Mouse (Mus musculus): Measurements from ENCODE around the gene Olfr530.

Gene Olfr530

DNA sequence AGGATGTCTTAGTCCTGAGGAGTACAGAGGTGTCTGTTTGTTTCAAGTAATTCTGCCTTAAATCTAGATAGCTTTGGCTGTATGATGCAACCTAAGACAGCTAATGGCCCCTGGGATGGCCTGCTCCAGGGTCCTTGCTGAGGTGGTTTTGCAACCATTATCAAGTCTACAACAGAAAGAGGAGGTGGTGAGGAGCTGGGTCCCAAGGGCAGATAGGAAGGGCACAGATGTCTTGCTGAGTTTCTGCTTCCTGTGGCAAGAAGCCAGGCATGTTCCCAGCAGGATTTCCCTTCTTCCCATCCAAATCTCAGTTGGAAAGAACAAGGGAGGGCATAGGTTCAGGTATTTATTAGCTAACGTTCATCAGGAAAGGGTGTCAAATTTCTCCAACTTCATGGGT lies at the start of gene Olfr530:
Gene Olfr530 (minus strand): TSS at position 101 of the 400 bp plus-strand sequence.
- no peak for DNase-seq

DNA sequence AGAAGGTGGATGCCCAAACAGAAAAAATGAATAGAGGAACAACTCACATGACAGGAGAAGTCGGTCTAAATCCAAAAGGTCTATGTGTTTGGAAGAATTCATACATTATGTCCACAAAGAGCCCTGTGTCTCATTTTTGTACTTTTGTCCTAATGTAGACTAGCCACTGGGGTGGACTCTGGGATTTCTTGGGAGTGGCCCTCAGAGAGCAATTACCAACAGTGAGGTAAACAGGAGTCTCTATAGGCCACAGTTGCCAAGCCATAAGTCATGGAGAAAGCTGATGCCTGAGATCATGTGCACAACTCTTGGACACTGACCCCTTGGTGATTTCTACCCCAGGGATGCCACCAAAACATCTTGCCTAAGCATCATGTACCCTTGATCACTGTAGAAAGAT lies 45.4 kb upstream of the Olfr530 start, which contains the start of gene Olfr532:
Gene Olfr532 (minus strand): TSS at position 101 of the 400 bp plus-strand sequence.
- no peak for DNase-seq

DNA sequence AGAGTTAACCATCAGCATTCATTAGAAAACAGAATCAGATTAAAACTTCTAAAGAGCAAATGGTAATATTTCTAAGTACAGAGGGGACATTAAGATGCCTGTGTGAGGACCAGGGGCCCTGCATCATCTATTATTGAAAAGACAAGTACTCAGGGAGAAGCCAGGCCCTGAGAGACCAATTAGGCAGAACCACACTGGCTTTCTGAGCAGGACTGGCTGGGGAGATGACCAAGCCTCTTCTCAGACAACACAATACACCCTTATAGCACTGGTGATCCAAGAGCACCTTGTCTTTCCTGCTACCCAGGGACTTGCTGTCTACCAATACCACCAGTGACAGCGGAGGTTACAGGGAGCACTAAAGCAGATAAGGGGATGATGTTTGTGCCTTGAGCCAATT lies 26.7 kb upstream of the Olfr530 start, which contains the start of gene Olfr531:
Gene Olfr531 (minus strand): TSS at position 101 of the 400 bp plus-strand sequence.
- DNase-seq, result no peak

DNA sequence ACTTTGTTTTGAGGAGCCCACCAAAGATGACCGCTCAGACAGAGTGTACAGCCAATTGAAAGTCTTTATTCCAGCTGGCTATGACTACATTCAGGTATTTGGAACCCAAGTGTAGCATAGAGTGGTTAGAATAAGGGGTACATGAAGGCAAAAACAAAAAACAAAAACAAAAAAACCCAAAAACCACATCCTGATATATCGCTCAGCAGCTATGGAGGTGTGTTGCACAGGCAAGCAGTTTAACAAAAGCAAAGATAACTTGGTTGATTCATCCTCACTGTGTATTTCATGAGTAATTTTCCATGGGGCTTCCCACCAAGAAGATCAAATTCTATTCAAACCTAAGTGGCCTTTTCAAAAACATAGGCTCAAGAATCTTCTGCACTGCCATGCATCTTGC lies 780 bp upstream of the Olfr530 start:
- DNase-seq, result no peak

DNA sequence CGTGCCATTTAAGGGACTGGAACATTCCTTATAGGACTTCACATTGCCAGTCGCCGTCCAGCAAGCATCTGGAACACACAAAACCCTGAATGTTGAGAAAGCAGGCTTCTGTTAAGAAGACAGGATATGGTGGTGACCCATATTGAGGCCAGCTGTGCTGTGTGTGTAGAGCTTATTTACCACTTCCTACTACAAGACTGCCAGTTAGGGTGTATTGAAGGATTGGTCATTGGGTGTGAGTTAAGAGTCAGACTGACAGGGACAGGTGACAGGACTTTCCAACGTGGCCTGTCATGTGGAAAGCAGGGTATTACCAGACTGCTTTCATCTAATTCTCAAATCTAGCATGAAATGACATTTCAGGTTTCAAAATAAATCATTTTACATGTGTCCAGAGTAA lies 1.8 kb downstream of the Olfr530 start:
- DNase-seq, result no peak

DNA sequence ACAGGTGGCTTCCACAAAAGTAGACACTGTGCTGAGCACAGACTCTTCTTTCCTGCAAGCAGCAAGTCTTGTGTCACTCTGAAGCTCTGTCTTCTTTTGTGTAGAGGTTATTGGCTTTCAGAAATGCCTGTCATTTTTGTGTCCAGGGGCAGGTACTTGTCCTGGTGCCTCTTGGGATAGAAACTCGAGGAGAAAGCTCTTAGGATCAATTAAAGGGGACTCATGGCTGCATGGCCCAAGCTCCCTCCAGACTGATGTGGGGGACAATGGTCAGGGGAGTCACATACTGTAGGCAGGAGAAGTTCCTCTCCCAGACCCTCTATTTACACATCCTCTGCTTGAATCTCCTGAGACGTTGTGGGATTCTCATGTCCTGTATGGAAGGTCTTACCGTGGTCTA lies 14.6 kb downstream of the Olfr530 start, which contains the start of gene Olfr60:
Gene Olfr60 (minus strand): TSS at position 101 of the 400 bp plus-strand sequence.
- DNase-seq, result no peak

DNA sequence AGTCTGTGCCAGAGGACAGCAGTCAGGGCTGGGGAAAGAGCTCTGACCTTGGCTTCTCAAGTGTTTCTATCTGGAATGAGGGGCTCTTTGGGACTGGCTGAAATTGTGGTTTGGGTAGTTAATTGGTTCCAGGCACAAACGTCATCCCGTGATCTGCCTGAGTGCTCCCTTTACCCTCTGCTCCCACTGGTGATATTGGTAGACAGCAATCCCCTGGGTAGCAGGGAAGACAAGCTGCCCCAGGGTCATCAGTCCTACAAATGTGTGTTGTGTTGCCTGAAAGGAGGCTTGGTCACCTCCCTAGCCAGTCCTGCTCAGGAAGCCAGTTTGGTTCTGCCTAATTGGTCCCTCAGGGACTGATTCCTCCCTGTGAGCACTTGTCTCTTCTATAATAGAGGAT lies 42.4 kb downstream of the Olfr530 start, which contains the start of gene Olfr527:
Gene Olfr527 (plus strand): TSS at position 301 of the 400 bp plus-strand sequence.
- no peak for DNase-seq

DNA sequence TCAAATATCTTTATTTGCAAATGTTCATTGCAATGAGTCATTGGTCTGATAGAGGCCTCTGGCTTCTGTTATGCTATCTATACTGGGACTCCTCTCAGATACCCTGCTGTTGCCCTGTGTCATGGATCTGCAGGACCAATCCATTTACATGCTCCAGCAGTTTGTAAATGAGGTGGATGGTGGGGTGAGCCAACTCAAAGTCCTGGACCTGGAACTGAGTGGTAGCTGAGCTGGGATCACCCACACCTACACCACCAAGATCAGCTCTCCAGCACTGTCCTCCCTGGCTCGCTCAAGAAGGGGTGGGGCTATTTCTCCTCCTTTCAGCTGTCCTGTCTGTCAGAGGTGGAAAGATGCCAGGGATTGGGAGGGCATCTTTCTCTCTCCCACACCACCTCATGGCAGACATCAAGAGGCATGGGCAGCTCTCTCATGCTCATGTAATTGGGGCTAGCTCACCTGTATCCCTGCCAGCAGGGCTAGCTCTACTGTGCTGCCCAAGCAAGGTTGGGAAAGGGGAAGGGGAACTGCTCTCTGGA lies 46.3 kb downstream of the Olfr530 start:
- no peak for DNase-seq
